Mouse (Mus musculus): ENCODE results near the gene Mslnl. TPM values are rescaled to one million over a fixed set of nuclear protein-coding genes. Genes with fewer than 3 reads are reported as not detected.
A peak's percentile ranks its signal among the peaks of the same experiment; 100 is the strongest.

Mslnl gene
- total RNA-seq, 4 experiments from 2014 or later, result 0.09 to 0.52 (median 0.30) TPM

DNA sequence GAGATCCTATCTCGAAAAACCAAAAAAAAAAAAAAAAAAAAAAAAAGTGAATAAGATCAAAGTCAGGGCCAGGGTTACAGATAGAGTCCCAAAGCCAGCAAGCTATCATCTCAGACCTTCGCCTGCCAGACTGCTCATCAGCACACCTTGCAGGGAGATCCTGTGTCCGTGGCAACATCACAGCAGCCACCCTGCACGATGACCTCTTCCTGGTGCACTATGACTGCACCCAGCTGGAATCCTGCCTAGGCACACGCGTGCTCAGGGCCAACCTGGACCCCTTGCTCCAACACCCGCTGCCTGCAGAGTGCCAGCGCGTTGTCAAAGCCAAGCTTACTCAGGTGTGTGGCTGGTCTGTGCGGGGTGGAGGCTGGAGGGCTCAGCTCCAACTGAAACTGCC lies 8.5 kb downstream of the Mslnl start:
- DNase-seq, result peak; percentile 47

DNA sequence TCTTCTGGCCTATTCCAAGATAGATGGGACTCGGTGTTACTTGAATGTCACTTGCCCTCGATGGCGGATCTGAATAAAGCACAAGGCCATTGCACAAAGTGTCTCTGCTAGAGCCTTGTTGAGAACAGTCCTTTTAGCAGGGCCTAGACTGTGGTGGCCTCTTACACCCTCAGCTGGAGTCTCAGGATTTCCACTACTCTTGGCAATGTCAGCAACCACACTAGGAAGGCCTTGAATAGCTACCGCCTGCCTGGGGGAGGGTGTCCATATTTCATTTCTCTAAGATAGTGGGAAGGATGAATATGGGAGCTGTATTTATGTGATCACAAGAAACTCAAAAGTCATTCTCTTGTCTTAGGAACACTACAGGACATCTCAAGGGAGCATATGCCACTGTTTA lies 12.4 kb downstream of the Mslnl start:
- peak; percentile 39 for DNase-seq

DNA sequence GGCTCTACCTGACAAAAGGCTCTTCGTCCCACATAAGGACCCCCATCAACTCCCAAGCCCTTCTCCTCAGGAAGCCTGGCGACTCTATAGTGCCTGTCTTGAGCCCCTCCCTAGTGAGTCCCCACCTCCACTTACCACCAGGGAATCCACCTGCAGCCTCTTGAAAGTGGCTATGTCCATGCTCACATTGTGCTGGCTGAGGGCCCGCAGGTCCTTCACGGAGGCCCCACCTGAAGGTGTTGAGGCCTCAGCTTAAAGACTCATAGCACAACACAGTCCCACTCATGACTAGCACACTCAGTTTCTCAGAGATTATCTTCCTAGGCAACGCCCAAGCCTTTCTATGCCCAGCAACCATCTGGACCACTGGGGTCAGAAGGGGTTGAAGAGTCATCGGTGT lies 13.5 kb downstream of the Mslnl start:
- DNase-seq, result no peak

DNA sequence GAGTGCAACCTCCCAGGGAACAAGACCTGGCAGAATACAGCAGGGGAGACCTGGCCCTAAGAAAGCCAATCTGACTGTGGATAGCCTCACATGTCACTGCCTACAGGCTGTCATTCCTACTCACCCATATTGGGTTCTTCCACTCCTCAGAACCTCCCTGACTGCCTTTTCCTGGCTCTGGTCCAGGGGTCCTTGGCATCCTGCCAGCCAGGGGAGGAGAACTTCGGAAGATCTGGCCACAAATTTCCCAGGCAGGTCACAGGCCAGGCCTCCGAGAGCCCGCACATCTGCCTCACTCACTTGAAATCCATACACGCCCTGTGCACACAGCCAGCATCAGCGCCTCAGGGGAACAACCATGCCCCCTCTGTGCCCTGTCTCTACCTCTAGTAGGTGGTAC lies 15.6 kb downstream of the Mslnl start:
- DNase-seq, result peak; percentile 53

DNA sequence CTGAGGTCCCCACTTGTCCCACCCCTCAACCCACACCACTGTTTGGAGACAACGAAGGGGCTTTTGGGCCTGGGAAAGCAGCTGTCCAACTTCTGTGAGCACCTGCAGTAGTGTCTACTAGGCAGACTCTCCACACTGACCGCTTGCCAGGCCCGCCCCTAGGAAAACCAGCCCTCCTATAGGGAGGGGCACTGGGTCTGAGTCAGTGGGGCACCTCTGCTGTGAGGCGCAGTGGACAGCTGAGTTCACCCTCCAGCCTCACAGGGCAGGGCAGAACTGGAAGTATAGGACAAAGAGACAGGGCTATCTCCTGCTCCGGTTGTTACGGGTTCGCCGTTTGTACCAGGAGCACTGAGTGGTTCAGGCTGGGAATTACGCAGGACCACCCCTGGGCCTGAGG lies 18.4 kb downstream of the Mslnl start, which contains the start of gene Msln:
Gene Msln (minus strand): TSS at position 138 of the 400 bp plus-strand sequence.
- no peak for DNase-seq

DNA sequence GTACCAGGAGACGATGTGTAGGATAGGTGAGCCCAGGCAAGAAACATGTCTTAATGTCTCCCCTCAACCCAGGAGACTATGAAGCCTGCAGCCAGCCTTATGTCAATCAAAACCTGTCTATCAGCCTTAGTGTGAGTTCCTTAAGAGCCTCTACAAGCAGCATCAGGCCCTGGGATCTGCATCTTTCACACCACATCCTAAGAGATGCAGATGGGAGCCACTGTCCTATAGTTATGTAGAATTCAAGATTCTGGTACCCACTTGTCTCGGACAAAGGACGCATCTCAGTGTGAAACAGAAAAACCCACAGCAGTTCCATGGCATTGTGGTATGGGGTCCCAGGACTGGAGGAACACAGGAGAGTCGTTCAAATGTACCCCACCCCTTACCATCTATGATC lies 19.2 kb downstream of the Mslnl start:
- no peak for DNase-seq

DNA sequence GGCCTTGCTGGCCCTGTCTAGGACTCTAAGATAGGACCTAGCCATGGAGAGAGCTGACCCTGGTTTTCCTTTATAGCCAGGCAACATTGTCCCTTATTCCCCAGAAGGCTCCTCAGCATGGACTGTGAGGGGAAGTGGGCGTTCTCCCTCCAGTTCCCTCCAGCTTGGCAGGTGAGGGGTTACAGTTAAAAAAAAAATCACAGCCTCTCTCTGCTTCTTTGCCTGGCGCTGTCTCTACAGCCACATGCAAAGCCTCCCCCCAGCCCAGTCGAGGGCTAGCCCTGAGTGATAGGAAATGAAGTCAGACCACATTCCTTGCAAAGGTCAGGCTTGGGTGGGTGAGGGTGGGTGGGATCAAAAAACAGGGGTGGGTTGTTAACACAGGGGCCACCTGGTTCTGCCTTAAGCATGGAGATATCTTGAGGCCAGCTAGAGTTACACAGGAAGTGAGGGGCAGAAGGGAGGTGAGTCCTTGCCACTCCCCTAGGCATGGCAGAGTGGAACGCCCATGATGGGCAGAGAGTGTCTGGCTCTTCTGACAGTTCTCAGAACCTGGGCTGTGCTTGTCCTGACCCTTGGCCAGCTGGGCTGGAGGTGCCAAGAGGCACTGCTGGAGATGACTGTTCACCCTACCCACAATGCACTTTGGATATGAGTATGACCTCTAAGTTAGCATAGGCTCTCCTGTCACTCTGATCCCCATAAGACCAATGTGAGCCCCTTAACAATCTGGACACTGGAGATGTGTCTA lies 20.0 kb downstream of the Mslnl start:
- DNase-seq, result no peak

DNA sequence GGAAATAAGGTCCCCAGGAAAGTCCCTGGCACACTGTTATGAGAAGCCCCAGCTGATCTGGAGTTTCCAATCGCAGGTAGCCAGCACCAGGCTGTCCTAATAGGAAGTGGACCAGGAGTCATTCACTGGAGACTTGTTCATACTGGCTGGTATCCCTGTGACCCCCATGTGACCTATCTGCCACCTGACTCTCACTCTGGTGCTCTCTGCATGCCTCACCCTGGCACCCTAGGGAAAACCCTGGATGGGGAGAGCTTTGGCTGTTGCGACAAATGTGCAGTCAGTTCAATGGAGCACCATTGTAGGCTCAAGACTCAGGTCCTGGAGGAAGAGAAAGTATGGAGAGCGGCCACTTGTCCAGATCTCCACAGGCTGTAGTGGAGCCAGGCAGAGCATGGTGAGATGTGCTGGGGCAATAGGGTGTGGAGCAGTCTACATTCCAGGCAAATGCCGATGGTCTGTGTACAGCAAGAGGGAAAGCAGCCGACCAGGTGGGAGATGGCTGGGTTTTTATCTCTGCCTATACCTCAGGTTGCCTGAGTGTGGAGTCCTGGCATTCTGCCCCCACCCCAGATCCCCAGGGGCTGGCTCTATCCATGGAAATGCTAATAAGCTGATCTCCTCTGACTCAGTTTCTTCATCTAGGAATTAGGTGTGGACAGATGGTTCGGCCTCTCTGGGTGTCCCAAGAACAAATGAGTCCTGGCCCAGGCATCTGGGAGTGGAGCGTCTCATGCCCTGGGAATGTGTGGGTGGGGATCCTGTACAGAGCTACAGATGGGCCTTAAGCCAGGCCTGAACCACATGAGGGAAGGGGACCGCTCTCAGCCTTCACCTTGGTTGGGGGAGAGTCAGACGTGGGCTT lies 20.8 kb downstream of the Mslnl start:
- DNase-seq, result no peak

DNA sequence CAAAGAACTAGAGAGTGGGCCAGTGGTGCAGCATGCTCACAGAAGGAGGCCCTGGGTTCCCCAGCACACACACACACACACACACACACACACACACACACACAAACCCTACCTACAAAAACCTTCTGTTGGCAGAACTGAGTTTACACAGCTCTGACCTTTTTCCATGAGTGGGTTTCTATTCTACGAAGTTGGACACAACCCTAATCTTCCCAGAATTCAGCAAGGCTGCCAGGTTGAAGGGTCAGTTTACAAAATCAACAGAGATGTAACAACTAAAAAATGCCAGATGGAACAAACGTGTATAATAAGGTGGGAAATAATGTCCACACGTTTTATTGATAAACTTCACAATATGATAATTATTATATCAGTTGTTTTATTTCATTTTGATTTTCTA lies 21.8 kb downstream of the Mslnl start:
- DNase-seq, result no peak

DNA sequence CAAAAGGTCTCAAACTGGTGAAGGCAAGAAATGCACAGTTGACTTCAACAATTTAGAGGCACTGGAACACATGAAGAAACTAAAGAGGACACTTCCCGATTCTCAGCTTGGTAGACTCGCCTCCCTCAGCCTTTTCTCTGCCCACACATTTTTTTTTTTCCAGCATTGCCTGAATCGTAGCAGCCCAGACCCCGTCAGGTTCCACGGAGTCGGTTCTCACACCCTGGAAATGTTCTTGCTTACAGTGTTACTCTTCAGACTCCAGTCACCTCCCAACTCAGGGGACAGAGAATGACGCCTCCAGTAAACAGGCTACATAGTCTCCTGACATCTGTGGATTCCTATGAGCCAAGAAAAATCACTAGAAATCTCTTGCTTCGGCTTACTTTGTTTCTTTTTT lies 24.3 kb downstream of the Mslnl start:
- DNase-seq, result no peak

DNA sequence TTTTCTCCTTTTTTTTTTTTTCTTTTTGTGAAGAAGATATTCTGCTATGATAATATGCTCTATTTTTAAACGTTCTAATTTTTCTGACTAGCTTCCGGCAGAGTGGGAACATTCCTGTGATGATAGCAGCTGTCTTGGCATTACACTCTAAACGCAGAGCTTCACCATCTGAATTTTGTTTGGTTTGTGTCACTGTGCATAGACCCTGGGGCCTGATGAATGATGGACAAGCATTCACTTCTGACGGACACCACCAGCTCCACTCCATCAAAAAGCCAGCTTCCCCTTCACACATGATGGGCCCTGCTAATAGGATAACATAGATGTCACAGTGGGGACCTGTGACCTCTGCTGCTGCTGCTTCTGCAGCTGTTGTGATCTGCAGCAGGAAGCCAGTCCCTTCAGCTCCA lies 25.7 kb downstream of the Mslnl start:
- DNase-seq, result no peak

DNA sequence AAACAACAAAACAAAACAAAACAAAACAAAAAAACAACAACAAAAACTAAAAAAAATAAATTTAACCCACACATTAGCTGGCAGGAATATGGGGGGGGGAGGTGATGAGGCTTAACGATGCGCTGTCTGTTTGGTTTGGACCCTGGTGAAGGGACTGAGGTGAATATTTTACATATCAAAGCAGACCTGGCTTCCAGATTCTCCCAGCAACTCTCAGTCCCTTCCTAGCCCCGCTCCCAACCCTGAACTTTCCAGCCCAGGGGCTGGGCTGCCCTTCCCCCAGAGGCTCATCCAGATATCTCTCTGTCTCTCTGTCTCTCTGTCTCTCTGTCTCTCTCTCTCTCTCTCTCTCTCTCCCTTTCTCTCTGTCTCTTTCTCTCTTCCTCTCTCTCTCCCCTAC lies 26.7 kb downstream of the Mslnl start:
- DNase-seq, result no peak

DNA sequence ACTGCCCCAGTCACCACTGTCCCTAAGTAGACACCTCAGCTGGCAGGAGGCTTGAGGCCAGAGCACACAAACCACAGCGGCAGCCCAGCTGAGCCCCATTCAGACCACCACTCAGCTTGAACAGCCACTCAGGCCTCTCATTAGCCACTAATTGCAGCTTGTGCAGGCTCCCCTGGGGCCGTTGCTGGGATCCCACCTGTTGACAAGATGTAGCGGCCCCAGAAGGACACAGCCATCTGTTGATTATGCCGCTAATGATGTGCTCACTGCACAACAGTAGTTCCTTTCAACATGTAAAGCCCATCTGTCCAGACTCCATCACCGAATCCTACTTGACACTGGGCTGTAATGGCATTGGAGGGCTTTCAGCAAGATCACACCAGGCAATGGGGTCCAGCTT lies 30.0 kb downstream of the Mslnl start:
- no peak for DNase-seq

DNA sequence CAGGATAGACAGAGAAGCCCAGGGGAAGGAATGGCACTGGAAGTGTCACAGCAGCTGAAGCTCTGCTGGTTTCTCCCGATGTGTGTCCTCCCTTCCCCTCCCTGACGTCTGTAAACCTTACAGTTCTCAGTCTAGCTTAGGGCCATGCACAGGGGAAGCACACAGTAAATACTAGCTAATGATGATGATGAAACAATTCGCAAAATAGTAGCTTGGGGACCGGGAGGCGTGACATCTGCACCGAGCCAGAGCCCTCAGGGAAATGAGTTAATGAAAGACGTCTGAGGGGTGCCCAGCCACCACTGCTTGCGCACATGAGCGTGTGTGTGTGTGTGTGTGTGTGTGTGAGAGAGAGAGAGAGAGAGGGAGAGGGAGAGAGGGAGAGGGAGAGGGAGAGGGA lies 33.5 kb downstream of the Mslnl start:
- no peak for DNase-seq

DNA sequence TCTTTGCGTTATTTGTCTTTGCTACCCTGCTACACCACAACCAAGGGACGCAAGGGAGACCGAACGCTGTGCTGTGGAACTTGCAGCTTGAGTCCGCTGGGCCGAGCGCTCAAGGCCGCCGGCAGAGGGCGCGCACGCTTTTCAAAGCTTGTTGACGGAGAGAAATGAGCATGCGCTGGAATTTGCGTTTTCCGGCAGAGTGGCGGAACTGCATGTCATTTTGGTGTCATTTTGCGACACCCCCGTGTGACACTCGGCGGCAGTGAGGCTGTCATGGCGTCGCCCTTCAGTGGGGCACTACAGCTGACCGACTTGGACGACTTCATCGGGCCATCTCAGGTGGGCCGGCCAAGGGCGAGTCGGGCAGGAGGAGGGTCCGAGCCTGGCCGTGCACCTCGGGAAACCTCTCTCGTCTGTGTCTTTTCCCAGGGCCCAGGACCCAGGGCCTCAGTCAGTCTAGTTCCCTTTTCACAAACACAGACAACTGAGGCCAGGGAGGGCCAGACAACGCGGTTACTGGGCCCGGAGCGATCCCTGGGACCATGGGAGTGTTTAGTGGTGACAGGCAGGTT lies 37.8 kb downstream of the Mslnl start, which contains the start of gene Narfl:
Gene Narfl (plus strand): TSS at position 228 of the 572 bp plus-strand sequence.
- peak; percentile 95 for DNase-seq

DNA sequence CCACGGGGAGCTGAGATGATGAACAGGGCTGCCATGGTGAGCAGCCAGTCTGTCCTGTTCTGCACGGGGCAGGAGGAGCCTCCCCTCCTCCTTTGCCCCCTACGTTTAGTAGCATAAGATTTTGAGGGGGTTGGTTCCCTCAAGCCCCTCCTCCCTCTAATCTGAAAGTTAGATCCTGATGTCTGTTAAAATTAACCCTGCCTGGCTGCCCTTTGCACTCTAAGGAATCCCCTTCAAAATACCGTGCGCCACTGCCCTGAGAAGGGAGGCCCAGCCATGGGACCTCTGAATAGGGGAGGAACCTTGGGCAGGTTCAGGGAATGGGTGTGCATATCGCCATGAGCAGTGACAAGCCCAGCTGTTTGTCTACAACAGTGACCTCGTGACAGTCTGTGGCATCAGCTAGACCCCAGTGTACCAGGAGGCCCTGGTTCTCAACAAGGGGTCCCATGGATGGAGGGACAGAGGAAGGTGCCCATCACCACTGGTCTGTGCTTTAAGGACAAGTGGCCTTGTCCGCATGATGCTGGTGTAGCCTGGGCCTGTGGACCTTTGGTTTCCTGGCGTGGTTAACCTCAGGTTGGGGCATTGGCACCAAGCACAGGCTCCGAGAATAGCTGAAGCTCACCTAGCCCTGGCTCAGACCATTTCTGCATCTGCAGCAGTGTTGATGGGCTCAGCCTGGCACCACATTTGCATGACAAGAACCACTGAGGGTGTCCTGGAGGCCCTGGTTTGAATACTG lies 39.6 kb downstream of the Mslnl start:
- DNase-seq, result no peak

DNA sequence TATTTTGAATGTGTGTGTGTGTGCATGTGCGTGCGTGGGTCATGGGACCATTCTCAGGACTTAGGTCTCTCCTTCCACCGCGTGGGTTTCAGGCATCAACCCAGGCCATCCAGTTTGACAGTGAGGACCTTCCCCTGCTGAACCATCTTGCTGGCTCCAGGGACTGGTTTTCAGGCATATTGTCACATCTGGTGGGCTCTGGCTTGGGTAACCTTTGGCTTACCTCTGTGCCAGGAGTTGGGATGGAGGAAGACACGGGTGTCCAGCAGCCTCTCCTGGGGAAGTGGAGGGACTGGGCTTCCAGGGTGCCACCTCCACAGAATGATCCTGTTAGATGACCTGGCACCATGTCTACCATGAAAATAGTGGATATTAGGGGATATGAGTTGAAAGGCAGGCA lies 42.1 kb downstream of the Mslnl start:
- DNase-seq, result no peak

DNA sequence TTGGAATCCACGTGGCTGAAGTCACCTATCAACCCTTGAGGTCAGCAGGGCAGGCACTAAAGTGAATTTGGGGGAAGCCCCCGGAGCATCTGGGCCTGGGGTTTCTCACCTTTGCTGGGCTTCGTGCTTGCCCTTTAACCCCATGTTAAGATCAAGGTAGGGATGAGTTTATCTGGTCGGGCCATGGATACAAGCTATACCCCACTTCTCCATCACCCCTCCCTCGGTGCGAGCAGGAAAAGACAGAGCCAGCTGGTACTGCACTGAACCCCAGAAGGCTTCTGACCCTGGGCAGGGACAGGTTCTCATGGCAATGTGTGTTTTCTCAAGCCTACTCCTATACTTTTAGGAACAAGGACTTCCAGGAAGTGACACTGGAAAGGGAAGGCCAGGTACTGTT lies 45.5 kb downstream of the Mslnl start:
- no peak for DNase-seq

DNA sequence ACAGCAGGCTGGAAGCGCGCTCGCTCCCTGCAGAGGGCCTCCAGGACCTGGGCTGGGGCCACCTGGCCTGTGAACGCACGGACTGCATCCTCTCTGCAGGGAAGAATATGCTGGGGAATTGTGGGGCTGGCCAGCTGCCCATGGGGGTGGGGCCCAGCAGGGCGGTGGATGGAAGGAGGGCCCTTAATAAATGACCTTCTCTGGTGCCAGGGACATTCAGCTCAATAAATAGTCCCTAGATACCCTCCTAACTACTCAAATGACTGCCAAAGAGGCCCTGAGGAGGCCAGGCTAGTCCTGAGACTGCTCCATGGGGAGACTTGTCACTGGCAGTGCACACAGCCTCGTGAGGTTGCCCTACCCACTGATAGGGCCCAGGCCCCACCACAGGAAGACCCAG lies 47.2 kb downstream of the Mslnl start:
- DNase-seq, result no peak

DNA sequence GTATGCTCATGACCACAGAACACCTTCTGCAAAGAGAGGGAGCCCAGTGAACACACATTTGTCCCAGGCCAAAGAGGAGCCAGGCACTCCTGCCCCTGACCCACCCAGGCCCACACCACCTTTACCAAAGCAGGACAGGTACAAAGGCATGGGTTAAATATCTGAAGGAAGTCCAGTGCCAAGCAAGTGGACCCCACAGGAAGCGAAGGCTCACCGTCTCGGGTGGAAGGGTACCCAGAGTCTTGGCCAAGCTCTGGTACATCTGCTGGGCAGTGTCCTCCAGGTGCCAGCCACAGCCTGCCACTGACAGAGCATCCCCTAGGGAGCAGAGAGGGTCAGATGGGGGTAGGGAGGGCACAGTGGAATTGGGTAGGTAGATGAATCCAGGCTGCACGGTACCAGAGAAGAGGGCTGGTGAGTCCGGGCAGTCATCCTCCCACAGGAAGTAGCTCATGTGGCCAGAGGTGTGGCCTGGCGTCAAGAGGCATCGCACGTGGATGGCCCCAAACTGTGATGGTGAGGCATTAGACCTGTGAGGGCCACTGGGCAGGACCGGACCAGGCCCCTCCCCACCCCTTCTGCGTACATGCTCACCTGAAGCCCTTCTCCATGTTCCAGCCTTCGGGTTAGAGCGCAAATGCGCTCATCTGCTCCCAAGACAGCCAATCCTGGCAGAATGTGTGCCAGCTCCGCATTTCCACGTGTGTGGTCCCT lies 48.2 kb downstream of the Mslnl start:
- DNase-seq, result no peak

DNA sequence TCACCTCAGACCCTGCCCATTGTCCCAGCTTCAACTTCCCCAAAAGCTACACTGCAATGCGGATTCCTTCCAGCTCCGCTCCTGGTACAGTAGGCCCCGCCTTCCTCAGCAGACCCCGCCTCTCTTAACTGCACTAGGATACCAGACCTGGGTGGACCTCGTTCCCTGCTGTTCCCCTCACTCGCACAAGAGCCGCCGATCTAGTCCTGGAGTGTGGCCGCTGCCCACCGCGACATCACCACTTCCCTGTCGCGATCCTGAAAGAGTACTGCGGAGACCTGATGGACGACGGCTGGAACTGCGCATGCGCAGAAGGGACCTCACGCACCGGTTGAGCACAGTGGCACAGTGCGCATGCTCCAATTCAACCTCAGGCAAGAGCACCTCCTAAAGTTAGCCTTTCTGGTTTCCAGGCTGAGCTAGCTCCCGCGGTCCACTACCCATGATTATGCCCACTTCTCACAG lies 49.5 kb downstream of the Mslnl start, which contains the start of gene Haghl:
Gene Haghl (minus strand): TSS at position 393 of the 465 bp plus-strand sequence.
- peak; percentile 92 for DNase-seq

DNA sequence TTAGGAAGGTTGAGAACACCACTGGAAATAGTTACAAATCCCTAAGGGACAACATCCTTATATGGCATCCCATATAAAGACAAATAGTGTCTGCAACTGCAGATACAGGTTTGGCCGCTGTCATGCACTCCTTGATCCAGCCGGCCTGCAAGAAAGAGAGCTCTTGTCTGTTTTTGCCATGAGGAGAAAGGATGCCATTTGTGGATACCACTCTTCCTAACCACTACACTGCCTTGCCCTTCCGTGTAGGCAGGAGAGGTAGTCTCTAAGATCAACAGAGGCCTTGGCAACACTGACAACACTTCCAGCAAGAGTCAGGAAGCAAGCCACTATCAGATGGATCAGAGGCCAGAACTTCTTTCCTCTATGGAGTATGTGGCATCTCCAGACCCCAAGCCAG lies 50.4 kb downstream of the Mslnl start, which contains the start of gene Ccdc78:
Gene Ccdc78 (plus strand): TSS at position 301 of the 400 bp plus-strand sequence.
- DNase-seq, result no peak

Measured in adrenal gland, adult 8-10 months (tissue).